Mouse (Mus musculus) ES-Bruce4 (cell line): ENCODE measurements around the gene Hint3.

Source experiments
- CTCF ChIP-seq: IDR thresholded peaks from one replicate; pipeline ENCODE4 v1.8.1; 2011; ENCODE audit warnings: low read depth, low read length
- EP300 ChIP-seq: IDR thresholded peaks from 2 replicates; pipeline ENCODE4 v1.6.1; 2011; ENCODE audit warnings: low read depth, low read length; ENCODE audit not compliant: insufficient read depth

GRCm38 (mm10) chr10:30647681-30648080 is 18.2 kb upstream of the Hint3 start:
- no peak for TF ChIP-seq EP300
- TF ChIP-seq CTCF: no peak
